Mouse (Mus musculus) monocyte, adult 59 days (primary cell): Measurements from ENCODE around the gene Rfesd. TPM values are rescaled to one million over a fixed set of nuclear protein-coding genes. Genes with fewer than 3 reads are reported as not detected.

Source experiments
- total RNA-seq, 2 experiments: library from RNA; stranded (reverse); gene quantifications; one replicate each; pipeline ENCODE4 v1.2.4; 2023

The Rfesd gene
- 10 to 100 TPM in 1 of 2 experiments, 1 to 10 TPM in 1; 5.9 to 10.2 TPM for total RNA-seq

DNA sequence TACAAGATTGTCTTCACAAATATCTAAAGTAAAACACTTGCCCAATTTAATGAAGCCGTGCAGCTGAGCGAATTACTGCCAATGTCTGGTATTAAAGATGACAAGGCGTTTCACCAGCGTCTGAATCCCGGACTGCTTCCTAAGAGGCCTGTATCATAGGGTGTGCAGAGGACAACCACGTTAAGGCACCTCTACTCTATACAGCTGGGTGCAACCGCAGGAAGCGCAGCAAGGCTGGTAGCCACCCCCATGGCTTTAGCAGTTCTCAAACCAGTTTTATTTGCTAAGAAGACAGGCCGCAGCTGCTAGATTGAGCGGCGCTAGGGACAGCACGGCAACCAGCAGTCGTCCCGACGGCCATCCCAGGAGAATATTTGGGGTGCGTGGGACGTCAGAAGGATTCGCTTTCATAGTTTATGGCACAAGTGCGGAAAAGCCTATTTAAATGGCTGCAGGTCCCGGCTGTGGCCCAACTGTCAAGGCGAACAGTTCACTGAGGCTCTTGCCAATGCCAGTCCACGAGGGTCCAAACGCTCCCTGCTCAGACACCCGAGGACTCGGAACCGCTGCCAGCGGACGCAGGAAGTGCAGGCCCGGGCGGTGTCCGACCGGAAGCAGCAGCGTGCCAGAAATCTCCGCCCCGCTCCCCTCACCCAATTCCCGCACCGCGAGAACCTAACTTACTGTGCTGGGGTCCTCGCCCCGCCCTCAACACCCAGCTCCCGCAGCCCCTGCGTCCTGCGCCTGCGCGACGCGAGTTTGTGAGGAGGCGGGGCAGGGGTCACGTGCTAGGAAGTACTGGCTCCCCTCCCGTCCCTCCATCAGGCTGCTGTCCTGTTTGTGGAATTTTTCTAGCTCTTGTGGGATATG lies at the start of gene Rfesd:
Gene Rfesd, minus strand, starts transcription at position 746 of the 870 bp plus-strand sequence.

DNA sequence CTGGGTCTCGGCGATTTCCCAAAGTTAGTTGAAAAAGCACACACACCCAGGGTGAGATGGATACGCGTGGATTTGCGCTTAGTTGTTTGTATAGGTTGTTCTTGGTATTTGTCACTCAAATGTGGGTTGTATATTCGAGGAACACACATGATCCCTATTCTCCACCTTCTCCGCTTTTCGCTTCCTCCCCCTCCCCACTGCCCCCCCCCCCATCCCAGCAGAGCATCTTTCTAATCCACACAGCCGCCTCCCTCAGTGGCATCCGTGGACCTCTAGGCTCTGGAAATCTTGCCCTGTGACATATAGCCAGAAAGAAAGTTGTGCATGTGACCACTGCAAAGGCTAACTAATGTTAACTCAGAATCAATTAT lies 38.4 kb upstream of the Rfesd start, which contains the start of gene Gpr150:
Gene Gpr150, minus strand, starts transcription at position 101 of the 371 bp plus-strand sequence.

DNA sequence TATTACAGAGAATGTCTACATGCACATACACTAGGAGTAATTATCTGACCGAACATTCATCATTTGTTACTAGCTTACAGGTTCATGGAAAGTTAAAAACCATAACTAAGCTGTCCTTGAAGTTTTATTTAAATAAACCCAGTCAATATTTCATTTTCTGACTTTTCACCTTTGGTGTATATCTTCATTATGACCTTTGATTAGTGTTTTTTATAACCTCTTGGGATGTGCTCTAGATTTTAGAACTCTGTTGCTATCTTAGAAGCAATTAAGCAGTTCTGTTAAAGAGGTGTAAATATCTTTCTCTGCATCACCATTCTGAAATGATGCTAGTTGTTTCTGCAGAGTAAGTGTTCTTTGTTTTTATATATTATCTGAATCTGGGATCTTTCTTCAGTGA lies 51.7 kb downstream of the Rfesd start, which contains the start of gene Spata9:
Gene Spata9, plus strand, starts transcription at position 301 of the 400 bp plus-strand sequence.

Other genes starting within 250 kb of the Rfesd start
- gene Glrx, start 178.9 kb downstream of the Rfesd start, total RNA-seq: 10 to 100 TPM; 37.4 to 47.2 TPM
- under 1 TPM; 0.10 to 0.21 TPM for gene Rhobtb3, start 74.8 kb downstream of the Rfesd start, total RNA-seq
- gene Spata9, start 51.6 kb downstream of the Rfesd start, total RNA-seq: not detected
- gene Gpr150, start 38.3 kb upstream of the Rfesd start, total RNA-seq: not detected
- 10 to 100 TPM; 15.2 to 16.8 TPM for gene Arsk, start 79.9 kb upstream of the Rfesd start, total RNA-seq
- 10 to 100 TPM; 15.4 to 16.8 TPM for gene Ttc37, start 80.0 kb upstream of the Rfesd start, total RNA-seq